Mouse (Mus musculus) CH12.LX (cell line): ENCODE results near the gene Nid2.

ENCODE experiments used
- BHLHE40 ChIP-seq: IDR thresholded peaks from 2 replicates; pipeline ENCODE4 v1.6.1; 2011; ENCODE audit warnings: mild to moderate bottlenecking, low read depth, low read length, improper control_type of control experiment
- CTCF ChIP-seq, 2 experiments: IDR thresholded peaks in 1 of 2; conservative IDR thresholded peaks in 1 of 2; 2 replicates each; pipeline ENCODE4 v1.5.1; 2011 to 2012; ENCODE audit warnings: low read depth in 2 of 2, low read length in 2 of 2, improper control_type of control experiment in 1 of 2, inconsistent platforms in 1 of 2, mild to moderate bottlenecking in 1 of 2, moderate library complexity in 1 of 2
- EP300 ChIP-seq: IDR thresholded peaks from 2 replicates; pipeline ENCODE4 v1.6.1; 2011; ENCODE audit warnings: low read length, improper control_type of control experiment
- ETS1 ChIP-seq: conservative IDR thresholded peaks from 2 replicates; pipeline ENCODE4 v1.6.1; 2012; ENCODE audit warnings: low read depth, mild to moderate bottlenecking, inconsistent platforms, low read length, improper control_type of control experiment, moderate library complexity
- KAT2A ChIP-seq: IDR thresholded peaks from 2 replicates; pipeline ENCODE4 v1.6.1; 2012; ENCODE audit warnings: low read length, improper control_type of control experiment, inconsistent platforms; ENCODE audit not compliant: insufficient replicate concordance
- MAZ ChIP-seq: IDR thresholded peaks from 2 replicates; pipeline ENCODE4 v1.6.1; 2012; ENCODE audit warnings: low read depth, mild to moderate bottlenecking, inconsistent platforms, low read length, improper control_type of control experiment, moderate library complexity
- MXI1 ChIP-seq: IDR thresholded peaks from 2 replicates; pipeline ENCODE4 v1.6.1; 2011; ENCODE audit warnings: mild to moderate bottlenecking, low read depth, low read length, improper control_type of control experiment
- POLR2A ChIP-seq: IDR thresholded peaks from 2 replicates; pipeline ENCODE4 v1.6.1; 2011; ENCODE audit warnings: low read depth, mild to moderate bottlenecking, improper control_type of control experiment, low read length
- RCOR1 ChIP-seq: conservative IDR thresholded peaks from 2 replicates; pipeline ENCODE4 v1.6.1; 2012; ENCODE audit warnings: low read depth, mild to moderate bottlenecking, inconsistent platforms, low read length, improper control_type of control experiment
- TCF12 ChIP-seq: IDR thresholded peaks from 2 replicates; pipeline ENCODE4 v1.6.1; 2014; ENCODE audit warnings: low read depth, mild to moderate bottlenecking, inconsistent platforms, low read length, improper control_type of control experiment
- ZC3H11A ChIP-seq: IDR thresholded peaks from 2 replicates; pipeline ENCODE4 v1.6.1; 2012; ENCODE audit warnings: low read depth, mild to moderate bottlenecking, inconsistent platforms, low read length, improper control_type of control experiment

DNA sequence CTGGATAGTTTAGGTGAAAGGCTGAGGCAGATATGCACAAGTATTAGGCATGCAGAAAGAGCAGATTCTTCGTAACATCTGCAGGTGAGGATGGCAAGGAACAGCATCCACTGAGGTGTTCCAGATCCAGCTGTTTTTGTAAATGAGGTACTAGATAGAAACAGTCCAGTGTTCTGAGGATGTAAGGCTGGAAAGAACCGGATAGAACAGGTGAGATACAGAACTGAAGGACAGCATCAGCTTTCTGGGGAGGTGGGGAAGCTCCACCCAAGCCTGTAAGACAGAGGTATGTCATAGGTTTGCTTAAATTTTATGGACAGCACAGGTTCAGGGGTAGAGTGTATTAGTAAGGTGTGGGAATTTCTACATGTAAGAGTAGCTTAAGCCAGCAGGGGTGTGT is 4.3 kb upstream of the Nid2 start:
- no peak for TF ChIP-seq CTCF (conservative IDR thresholded peaks at IDR 0.05 in 1 of 2, IDR thresholded peaks at IDR 0.05 in 1 of 2; ENCODE audit: low read depth in 2 of 2, low read length in 2 of 2)
- no peak for TF ChIP-seq EP300
- no peak for TF ChIP-seq MXI1
- no peak for TF ChIP-seq RCOR1
- TF ChIP-seq POLR2A: no peak
- no peak for TF ChIP-seq MAZ
- TF ChIP-seq TCF12: no peak
- TF ChIP-seq KAT2A: no peak
- TF ChIP-seq BHLHE40: no peak
- no peak for TF ChIP-seq ETS1
- TF ChIP-seq ZC3H11A: no peak
